Comparison of ENCODE assay signal across 9 mouse cellular contexts in the genomic region with DNA sequence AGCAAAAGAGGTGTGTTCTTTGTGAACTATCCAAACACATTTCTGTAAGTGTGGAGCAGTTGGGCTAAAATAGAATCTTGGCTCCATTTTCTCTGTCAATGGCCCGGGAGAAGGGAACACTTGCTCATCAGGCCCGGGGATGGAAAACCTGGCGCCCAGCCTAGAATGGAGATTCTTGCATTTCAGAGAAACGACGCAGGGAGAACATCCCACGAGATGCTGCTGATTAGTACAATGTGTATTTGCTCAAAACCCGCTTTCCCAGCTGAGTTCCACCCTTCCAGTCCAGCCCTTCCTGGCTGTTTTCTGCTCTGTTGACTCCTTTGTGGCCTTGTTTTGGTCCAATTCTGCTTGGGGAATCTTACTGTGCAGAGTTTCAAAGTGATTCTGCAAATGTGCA.
DNase-seq lines count a peak whose midpoint lies in the region; ATAC-seq and TF ChIP-seq lines count a peak whose summit lies in the region.
"Had no signal": no experiment of that assay in that cellular context is flagged by ENCODE, and none has a peak within 500 bp of the region (broad histone marks: within the 10 kb centered on the region; RNA-seq: fewer than 3 reads in every experiment).

No protein-coding gene starts in this region.

- H3K27ac ChIP-seq in neural tube, embryonic 12.5 days = no peak overlapping the region
- H3K27ac ChIP-seq in forebrain, embryonic 12.5 days = no peak overlapping the region
- H3K27ac ChIP-seq in left cerebral cortex, adult 2 months = peak overlapping the region; percentile 42; the same call in 1 of the 2 replicates
- H3K27ac ChIP-seq: limb, embryonic 12.5 days had no signal

- no peak overlapping the region for H3K4me2 ChIP-seq in neural tube, embryonic 12.5 days (replicated peaks)
- H3K4me2 ChIP-seq in forebrain, embryonic 12.5 days = no peak overlapping the region
- H3K4me2 ChIP-seq: limb, embryonic 12.5 days had no signal

- no peaks in the 10 kb centered on the region for H3K27me3 ChIP-seq in neural tube, embryonic 12.5 days (replicated peaks)
- H3K27me3 ChIP-seq in forebrain, embryonic 12.5 days = no peaks in the 10 kb centered on the region
- H3K27me3 ChIP-seq: limb, embryonic 12.5 days had no signal

- H3K9me3 ChIP-seq in neural tube, embryonic 12.5 days = no peaks in the 10 kb centered on the region
- H3K9me3 ChIP-seq in forebrain, embryonic 12.5 days = no peaks in the 10 kb centered on the region
- H3K9me3 ChIP-seq: limb, embryonic 12.5 days had no signal

- 43% methylated on average over 7 of the region's 7 CpGs for WGBS in neural tube, embryonic 12.5 days
- WGBS in forebrain, embryonic 12.5 days = 53% methylated on average over 7 of the region's 7 CpGs

- TF ChIP-seq CTCF in left cerebral cortex, adult 2 months (IDR thresholded peaks at IDR 0.05) = no peak

- intact Hi-C loops in heart, postnatal 36 days (cut with DNase I) = no loop called here
- intact Hi-C loops in left cerebral cortex, adult 2 months (cut with DNase I) = loop anchor here (1.0 to 10.0 kb wide), 3 partner anchors 27 to 880 kb away; no protein-coding TSS in a partner anchor

- no peak for DNase-seq in neural tube, embryonic 10.5 days (ENCODE audit: extremely low spot score, low spot score)
- DNase-seq in heart, postnatal 36 days = peak; percentile 67 to 72
- peak; percentile 73 to 83 for DNase-seq in left cerebral cortex, adult 2 months (ENCODE audit: extremely low spot score in 1 of 2, low spot score in 2 of 2)
- peak; percentile 51 for DNase-seq in retina, postnatal 1 day
- DNase-seq in thymus, postnatal 36 days = no peak
- no peak for DNase-seq in thymus, postnatal 14 days

- H3K9ac ChIP-seq in neural tube, embryonic 12.5 days = no peak overlapping the region
- no peak overlapping the region for H3K9ac ChIP-seq in forebrain, embryonic 12.5 days
- H3K9ac ChIP-seq: limb, embryonic 12.5 days had no signal

- H3K36me3 ChIP-seq in neural tube, embryonic 12.5 days = no peaks in the 10 kb centered on the region
- no peaks in the 10 kb centered on the region for H3K36me3 ChIP-seq in forebrain, embryonic 12.5 days (replicated peaks)
- H3K36me3 ChIP-seq: limb, embryonic 12.5 days had no signal

- peak; percentile 48; the same call in 1 of the 2 replicates for ATAC-seq in neural tube, embryonic 12.5 days (ENCODE audit: low FRiP score, low read depth)
- ATAC-seq in forebrain, embryonic 12.5 days (ENCODE audit: low FRiP score) = 0 out of 2 replicates have a peak, but pooled peaks have one; percentile 30

- no peak overlapping the region for H3K4me3 ChIP-seq in neural tube, embryonic 12.5 days
- H3K4me3 ChIP-seq in forebrain, embryonic 12.5 days (replicated peaks) = no peak overlapping the region
- no peak overlapping the region for H3K4me3 ChIP-seq in left cerebral cortex, adult 2 months
- H3K4me3 ChIP-seq: limb, embryonic 12.5 days had no signal

- no peaks in the 10 kb centered on the region for H3K4me1 ChIP-seq in neural tube, embryonic 12.5 days
- H3K4me1 ChIP-seq in forebrain, embryonic 12.5 days = no peaks in the 10 kb centered on the region
- H3K4me1 ChIP-seq: limb, embryonic 12.5 days had no signal

Comparison
In these comparisons a context has a peak if more than half of its experiments do, and no peak if none do; other contexts are left out.
1. DNase-seq: peak in heart, postnatal 36 days (2 of 2), left cerebral cortex, adult 2 months (2 of 2) and retina, postnatal 1 day (single experiment); none in neural tube, embryonic 10.5 days (single experiment), thymus, postnatal 36 days (0 of 2) and thymus, postnatal 14 days (single experiment).